Comparison of ENCODE assay signal across 17 mouse cellular contexts in the genomic region with DNA sequence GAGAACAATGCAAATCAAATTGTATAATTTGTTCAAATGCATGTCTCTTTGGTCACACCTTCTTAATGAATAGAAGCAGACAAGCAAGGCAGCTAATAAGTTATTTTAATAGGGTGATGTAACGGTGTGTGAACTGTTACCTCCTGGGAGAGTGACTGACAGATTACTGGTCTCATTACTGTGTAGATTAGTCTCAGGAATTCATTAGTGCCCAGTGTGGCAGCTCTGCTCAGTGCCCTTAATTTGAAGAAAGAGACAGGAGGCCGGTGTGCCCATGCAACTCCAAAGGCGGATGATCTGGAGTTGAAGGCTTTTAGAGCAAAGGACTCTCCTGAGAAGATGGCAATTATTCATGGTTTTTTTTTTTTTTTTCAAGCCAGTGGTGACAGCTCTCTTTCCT. TPM values are rescaled to one million over a fixed set of nuclear protein-coding genes. Genes with fewer than 3 reads are reported as not detected.
A peak's percentile ranks its signal among the peaks of the same experiment; 100 is the strongest.
DNase-seq lines count a peak whose midpoint lies in the region; ATAC-seq lines count a peak whose summit lies in the region.
"Had no signal": no experiment of that assay in that cellular context is flagged by ENCODE, and none has a peak within 500 bp of the region (broad histone marks: within the 10 kb centered on the region; RNA-seq: fewer than 3 reads in every experiment).

No protein-coding gene starts in this region.

- H3K36me3 ChIP-seq in hindbrain, embryonic 11.5 days (ENCODE audit: control insufficient read depth, insufficient read depth, low read length): no peaks in the 10 kb centered on the region
- H3K36me3 ChIP-seq in hindbrain, embryonic 10.5 days: no peaks in the 10 kb centered on the region
- H3K36me3 ChIP-seq in forebrain, embryonic 15.5 days: no peaks in the 10 kb centered on the region
- no peaks in the 10 kb centered on the region for H3K36me3 ChIP-seq in midbrain, embryonic 12.5 days
- H3K36me3 ChIP-seq: heart, embryonic 15.5 days; limb, embryonic 13.5 days had no signal

- H3K4me3 ChIP-seq in hindbrain, embryonic 11.5 days (ENCODE audit: low read depth, low read length): no peak overlapping the region
- no peak overlapping the region for H3K4me3 ChIP-seq in hindbrain, embryonic 10.5 days
- H3K4me3 ChIP-seq in forebrain, embryonic 15.5 days: no peak overlapping the region
- no peak overlapping the region for H3K4me3 ChIP-seq in midbrain, embryonic 12.5 days
- H3K4me3 ChIP-seq: heart, embryonic 15.5 days; limb, embryonic 13.5 days had no signal

- H3K4me2 ChIP-seq in hindbrain, embryonic 11.5 days (replicated peaks; ENCODE audit: low read depth, low read length): no peak overlapping the region
- no peak overlapping the region for H3K4me2 ChIP-seq in forebrain, embryonic 15.5 days (replicated peaks)
- no peak overlapping the region for H3K4me2 ChIP-seq in midbrain, embryonic 12.5 days (replicated peaks)
- H3K4me2 ChIP-seq: heart, embryonic 15.5 days; limb, embryonic 13.5 days had no signal

- WGBS in hindbrain, embryonic 11.5 days: 30% methylated on average over 3 of the region's 3 CpGs
- WGBS in hindbrain, embryonic 10.5 days: 39% methylated on average over 3 of the region's 3 CpGs
- WGBS in forebrain, embryonic 15.5 days: 7% methylated on average over 3 of the region's 3 CpGs
- 26% methylated on average over 3 of the region's 3 CpGs for WGBS in midbrain, embryonic 12.5 days

- ATAC-seq in hindbrain, embryonic 11.5 days (ENCODE audit: low FRiP score): peak; percentile 91
- peak; percentile 99 for ATAC-seq in forebrain, embryonic 15.5 days (replicated peaks)
- peak; percentile 96 for ATAC-seq in midbrain, embryonic 12.5 days (ENCODE audit: low FRiP score, low read depth)
- ATAC-seq: inflammation-experienced regulatory T-cells, adult 6 months had no signal

- no peak overlapping the region for H3K9ac ChIP-seq in hindbrain, embryonic 11.5 days (ENCODE audit: low read depth, low read length)
- no peak overlapping the region for H3K9ac ChIP-seq in forebrain, embryonic 15.5 days (replicated peaks)
- no peak overlapping the region for H3K9ac ChIP-seq in midbrain, embryonic 12.5 days (replicated peaks)
- H3K9ac ChIP-seq: heart, embryonic 15.5 days; limb, embryonic 13.5 days had no signal

- no peak overlapping the region for H3K27ac ChIP-seq in hindbrain, embryonic 11.5 days (ENCODE audit: low read depth, low read length)
- no peak overlapping the region for H3K27ac ChIP-seq in hindbrain, embryonic 10.5 days
- no peak overlapping the region for H3K27ac ChIP-seq in forebrain, embryonic 15.5 days (replicated peaks)
- no peak overlapping the region for H3K27ac ChIP-seq in midbrain, embryonic 12.5 days (replicated peaks)
- H3K27ac ChIP-seq: heart, embryonic 15.5 days; kidney, postnatal 0 days; limb, embryonic 13.5 days; macrophage had no signal

- no peak for DNase-seq in hindbrain, embryonic 11.5 days (ENCODE audit: low spot score)
- no peak for DNase-seq in hindbrain, embryonic 10.5 days (ENCODE audit: low spot score)
- peak; percentile 70 for DNase-seq in retina, embryonic 14.5 days (ENCODE audit: low spot score)
- DNase-seq in kidney, postnatal 10 days: no peak
- no peak for DNase-seq in spleen, postnatal 14 days (ENCODE audit: low spot score in 2 of 2)
- no peak for DNase-seq in urinary bladder, postnatal 4 days (ENCODE audit: low spot score in 2 of 2)
- DNase-seq: adrenal gland, adult 8-10 months; B cell, adult 2 months; cerebellum, postnatal 10 days; lung, adult 18-20 months had no signal

- H3K4me1 ChIP-seq in hindbrain, embryonic 11.5 days (replicated peaks; ENCODE audit: control insufficient read depth, insufficient read depth, low read length): no peaks in the 10 kb centered on the region
- H3K4me1 ChIP-seq in hindbrain, embryonic 10.5 days (replicated peaks): no peaks in the 10 kb centered on the region
- H3K4me1 ChIP-seq in forebrain, embryonic 15.5 days: peaks cover 8% of the 10 kb centered on the region; the same call in 1 of the 2 replicates
- no peaks in the 10 kb centered on the region for H3K4me1 ChIP-seq in midbrain, embryonic 12.5 days
- H3K4me1 ChIP-seq: heart, embryonic 15.5 days; limb, embryonic 13.5 days had no signal

- H3K9me3 ChIP-seq in hindbrain, embryonic 11.5 days (ENCODE audit: control insufficient read depth, low read length): no peaks in the 10 kb centered on the region
- no peaks in the 10 kb centered on the region for H3K9me3 ChIP-seq in hindbrain, embryonic 10.5 days
- H3K9me3 ChIP-seq in forebrain, embryonic 15.5 days: no peaks in the 10 kb centered on the region
- H3K9me3 ChIP-seq in midbrain, embryonic 12.5 days: no peaks in the 10 kb centered on the region
- H3K9me3 ChIP-seq: heart, embryonic 15.5 days; limb, embryonic 13.5 days had no signal

- H3K27me3 ChIP-seq in hindbrain, embryonic 11.5 days (ENCODE audit: control insufficient read depth, insufficient read depth, low read length): no peaks in the 10 kb centered on the region
- no peaks in the 10 kb centered on the region for H3K27me3 ChIP-seq in hindbrain, embryonic 10.5 days (ENCODE audit: insufficient read depth, poor library complexity, severe bottlenecking)
- H3K27me3 ChIP-seq in forebrain, embryonic 15.5 days: no peaks in the 10 kb centered on the region
- no peaks in the 10 kb centered on the region for H3K27me3 ChIP-seq in midbrain, embryonic 12.5 days
- H3K27me3 ChIP-seq: heart, embryonic 15.5 days; limb, embryonic 13.5 days had no signal

RNA-seq across cellular contexts. Expression of gene Vcan, which starts 55.4 kb away (rescaled TPM):
- 75.9 and 99.0 TPM in 2 replicates for polyA plus RNA-seq in hindbrain, embryonic 11.5 days (2014; fragmentation: Nextera tagmentation; extraction: Ambion mirVana)
- 42.4 and 44.6 TPM in 2 replicates for polyA plus RNA-seq in hindbrain, embryonic 10.5 days (2016; fragmentation: Nextera tagmentation; extraction: Ambion mirVana)
- 48.3 and 50.0 TPM in 2 replicates for polyA plus RNA-seq in forebrain, embryonic 15.5 days (2015; fragmentation: Nextera tagmentation; extraction: Ambion mirVana)
- polyA plus RNA-seq in midbrain, embryonic 12.5 days (2016; fragmentation: Nextera tagmentation; extraction: Ambion mirVana): 41.6 and 50.4 TPM in 2 replicates
